Mouse (Mus musculus): ENCODE results near the gene Nts. TPM values are rescaled to one million over a fixed set of nuclear protein-coding genes. Genes with fewer than 3 reads are reported as not detected.

Nts gene
- polyA plus RNA-seq (2015; fragmentation: Illumina TruSeq; extraction: RNeasy Lipid Tissue Mini Kit (QIAGEN cat#74804); ENCODE audit: insufficient read depth, low replicate concordance), result 1.7 TPM

DNA sequence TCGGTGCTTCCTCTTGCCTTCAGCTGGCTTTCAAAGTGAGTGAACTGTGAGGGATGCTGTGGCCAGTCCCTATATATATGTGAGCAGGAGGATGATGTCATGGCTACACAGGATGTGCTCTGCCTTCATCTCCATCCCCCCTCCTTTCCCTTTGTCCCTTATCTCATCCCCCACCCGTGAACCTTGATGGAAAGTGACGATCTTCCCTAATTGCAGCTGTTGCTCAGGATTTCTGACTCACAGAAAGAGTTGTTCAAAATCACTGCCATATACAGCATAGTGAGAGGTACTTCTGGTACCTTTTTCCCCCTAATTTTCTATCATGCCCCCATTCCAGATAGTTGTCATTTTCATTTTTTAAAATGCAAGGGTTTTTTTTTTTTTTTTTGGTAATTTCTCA lies at the start of gene Nts:
Gene Nts, minus strand, starts transcription at position 101 of the 400 bp plus-strand sequence.

DNA sequence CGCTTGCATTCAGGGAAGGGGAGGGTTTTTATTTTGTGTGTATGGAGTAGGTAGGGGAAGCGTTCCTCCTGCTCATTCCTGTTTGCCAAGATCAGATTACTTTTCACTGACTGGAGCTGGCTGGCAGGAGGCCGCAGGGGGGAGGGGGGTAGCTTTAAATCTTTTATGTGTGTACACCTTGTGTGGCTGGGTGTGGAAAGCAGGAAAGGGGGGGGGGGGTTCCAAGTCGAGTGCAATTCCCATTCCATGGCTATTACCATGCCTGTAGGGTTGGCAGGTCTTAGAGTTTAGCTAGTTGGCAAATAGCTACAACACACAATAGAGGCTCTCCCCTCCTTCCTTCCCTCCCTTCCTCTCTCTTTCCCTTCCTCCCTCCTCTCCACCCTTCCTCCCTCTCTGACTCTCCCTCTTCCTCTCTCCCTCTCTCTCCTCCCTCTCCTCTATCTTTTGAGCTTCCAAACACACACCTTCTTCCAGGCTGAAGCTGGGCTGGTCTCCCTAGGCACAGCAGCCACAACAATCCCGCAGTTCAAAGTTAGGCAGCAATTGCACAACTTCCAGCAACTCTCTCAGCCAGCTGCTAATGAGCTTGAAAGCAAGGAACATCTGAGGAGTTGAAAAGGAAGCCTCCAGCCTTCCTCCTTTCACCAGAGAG lies 21.6 kb upstream of the Nts start, which contains the start of gene Rassf9:
Gene Rassf9, plus strand, starts transcription at position 416 of the 655 bp plus-strand sequence.

Other genes starting within 250 kb of the Nts start
- gene Rassf9, start 21.7 kb upstream of the Nts start, polyA plus RNA-seq (2015; fragmentation: Illumina TruSeq; extraction: RNeasy Lipid Tissue Mini Kit (QIAGEN cat#74804); ENCODE audit: insufficient read depth, low replicate concordance), result 0.32 TPM